Mouse (Mus musculus) MEL (cell line): Measurements from ENCODE around the gene Cpm.

Experiments
- CHD2 ChIP-seq: IDR thresholded peaks from 2 replicates; pipeline ENCODE4 v1.6.1; 2011; ENCODE audit warnings: low read length, improper control_type of control experiment
- CTCF ChIP-seq, 3 experiments: IDR thresholded peaks in 2 of 3; conservative IDR thresholded peaks in 1 of 3; 2 replicates each; pipeline ENCODE4 v1.5.1; 2011 to 2012; ENCODE audit warnings: low read length in 3 of 3, low read depth in 2 of 3, mild to moderate bottlenecking in 2 of 3, improper control_type of control experiment in 1 of 3, inconsistent platforms in 1 of 3, mixed read lengths in 1 of 3, moderate library complexity in 1 of 3; ENCODE audit not compliant: control insufficient read depth in 1 of 3, insufficient read depth in 1 of 3, poor library complexity in 1 of 3, severe bottlenecking in 1 of 3
- GATA1 ChIP-seq: IDR thresholded peaks from 2 replicates; pipeline ENCODE4 v1.6.1; 2011; ENCODE audit warnings: low read depth, low read length, improper control_type of control experiment
- MAFK ChIP-seq: IDR thresholded peaks from 2 replicates; pipeline ENCODE4 v1.6.1; 2011; ENCODE audit warnings: low read depth, mild to moderate bottlenecking, low read length, improper control_type of control experiment, borderline replicate concordance
- MAX ChIP-seq: IDR thresholded peaks from 2 replicates; pipeline ENCODE4 v1.6.1; 2011; ENCODE audit warnings: low read length, improper control_type of control experiment
- MAZ ChIP-seq: IDR thresholded peaks from 2 replicates; pipeline ENCODE4 v1.6.1; 2012; ENCODE audit warnings: low read depth, mild to moderate bottlenecking, inconsistent platforms, low read length, improper control_type of control experiment
- MXI1 ChIP-seq: IDR thresholded peaks from 2 replicates; pipeline ENCODE4 v1.6.1; 2011; ENCODE audit warnings: mild to moderate bottlenecking, low read depth, low read length, improper control_type of control experiment
- POLR2A ChIP-seq, 2 experiments: IDR thresholded peaks; 2 replicates each; pipeline ENCODE4 v1.6.1; 2011 to 2012; ENCODE audit warnings: low read length in 2 of 2, mild to moderate bottlenecking in 2 of 2, control low read depth in 1 of 2, improper control_type of control experiment in 1 of 2, low read depth in 1 of 2, moderate library complexity in 1 of 2; ENCODE audit not compliant: control insufficient read depth in 1 of 2, insufficient read depth in 1 of 2, poor library complexity in 1 of 2
- POLR2AphosphoS2 ChIP-seq: IDR thresholded peaks from 2 replicates; pipeline ENCODE4 v1.6.1; 2011; ENCODE audit warnings: low read length, improper control_type of control experiment
- ZMIZ1 ChIP-seq: IDR thresholded peaks from 2 replicates; pipeline ENCODE4 v1.6.1; 2012; ENCODE audit warnings: low read depth, mild to moderate bottlenecking, inconsistent platforms, low read length, improper control_type of control experiment, moderate library complexity

DNA sequence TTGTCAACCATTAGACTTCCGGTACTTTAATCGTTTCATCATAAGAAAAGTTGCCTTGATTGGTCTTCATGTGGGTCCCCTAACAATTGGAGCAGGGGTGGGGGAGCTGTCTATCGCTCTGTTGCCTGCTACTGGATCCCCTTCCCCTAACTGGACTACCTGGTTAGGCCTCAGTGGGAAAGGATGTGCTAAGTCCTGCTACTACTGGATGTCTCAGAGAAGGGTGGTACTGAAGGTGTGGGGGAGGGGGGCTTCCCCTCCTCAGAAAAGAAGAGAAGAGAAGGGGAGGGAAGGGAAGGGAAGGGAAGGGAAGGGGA lies 3.0 kb upstream of the Cpm start:
- TF ChIP-seq MAFK (no peak), CTCF (IDR thresholded peaks at IDR 0.05 in 2 of 3, conservative IDR thresholded peaks at IDR 0.05 in 1 of 3; ENCODE audit: control insufficient read depth in 1 of 3, insufficient read depth in 1 of 3, low read depth in 2 of 3, low read length in 3 of 3, poor library complexity in 1 of 3, severe bottlenecking in 1 of 3) (no peak), CHD2 (no peak), POLR2A (IDR thresholded peaks at IDR 0.05; ENCODE audit: control insufficient read depth in 1 of 2, insufficient read depth in 1 of 2, low read depth in 1 of 2, low read length in 2 of 2, poor library complexity in 1 of 2) (no peak), ZMIZ1 (no peak), MXI1 (no peak), GATA1 (no peak), MAZ (no peak), MAX (no peak), POLR2AphosphoS2 (no peak)
